Mouse (Mus musculus) small intestine, adult 2 months (tissue): ENCODE results near the gene Poln. TPM values are rescaled to one million over a fixed set of nuclear protein-coding genes. Genes with fewer than 3 reads are reported as not detected.

Experiments used
- H3K27ac ChIP-seq: fragments of 200-500 bp; 2 replicates; pipeline ENCODE4 v1.5.1; 2012; ENCODE audit warnings: low read depth, low read length, control low read depth, inconsistent platforms; ENCODE audit not compliant: insufficient read depth
- H3K27me3 ChIP-seq: fragments of 200-500 bp; 2 replicates; pipeline ENCODE4 v1.6.1; 2012; ENCODE audit warnings: mild to moderate bottlenecking, moderate library complexity, low read length, inconsistent platforms; ENCODE audit not compliant: control insufficient read depth, insufficient read depth
- H3K36me3 ChIP-seq: fragments of 200-500 bp; 2 replicates; pipeline ENCODE4 v1.6.1; 2012; ENCODE audit warnings: mild to moderate bottlenecking, low read length, control low read depth, inconsistent platforms; ENCODE audit not compliant: control insufficient read depth, insufficient read depth
- H3K4me1 ChIP-seq: fragments of 200-500 bp; 2 replicates; pipeline ENCODE4 v1.6.1; 2012; ENCODE audit warnings: low read length, inconsistent platforms, mixed read lengths; ENCODE audit not compliant: control insufficient read depth, insufficient read depth, insufficient read length
- H3K4me3 ChIP-seq: fragments of 200-500 bp; 2 replicates; pipeline ENCODE4 v1.5.1; 2012; ENCODE audit warnings: low read depth, mild to moderate bottlenecking, control low read depth, inconsistent platforms, low read length, moderate library complexity
- CTCF ChIP-seq: fragments of 200-500 bp; IDR thresholded peaks from 2 replicates; pipeline ENCODE4 v1.5.1; 2012; ENCODE audit warnings: low read depth, mild to moderate bottlenecking, control low read depth, inconsistent platforms, low read length, moderate library complexity, mixed read lengths; ENCODE audit not compliant: insufficient replicate concordance, insufficient read length; ENCODE audit errors: extremely low read depth
- POLR2A ChIP-seq: fragments of 200-500 bp; IDR thresholded peaks from 2 replicates; pipeline ENCODE4 v1.6.1; 2012; ENCODE audit warnings: low read depth, mild to moderate bottlenecking, control low read depth, inconsistent platforms, low read length, moderate library complexity
- WGBS: fragments of 180-500 bp; shearing (Covaris S2); methylation state at CpG from one replicate; pipeline ENCODE4 v1.1.7; 2018; 5-methylcytosine and 5-hydroxymethylcytosine counted together
- polyA plus RNA-seq: library from polyadenylated mRNA; depleted of rRNA; stranded (reverse); fragments of >200 nt; gene quantifications from 2 replicates; pipeline ENCODE4 v1.2.3, GENCODE M21; 2012; rRNA removed

The Poln gene
- not detected in 2 replicates for polyA plus RNA-seq

DNA sequence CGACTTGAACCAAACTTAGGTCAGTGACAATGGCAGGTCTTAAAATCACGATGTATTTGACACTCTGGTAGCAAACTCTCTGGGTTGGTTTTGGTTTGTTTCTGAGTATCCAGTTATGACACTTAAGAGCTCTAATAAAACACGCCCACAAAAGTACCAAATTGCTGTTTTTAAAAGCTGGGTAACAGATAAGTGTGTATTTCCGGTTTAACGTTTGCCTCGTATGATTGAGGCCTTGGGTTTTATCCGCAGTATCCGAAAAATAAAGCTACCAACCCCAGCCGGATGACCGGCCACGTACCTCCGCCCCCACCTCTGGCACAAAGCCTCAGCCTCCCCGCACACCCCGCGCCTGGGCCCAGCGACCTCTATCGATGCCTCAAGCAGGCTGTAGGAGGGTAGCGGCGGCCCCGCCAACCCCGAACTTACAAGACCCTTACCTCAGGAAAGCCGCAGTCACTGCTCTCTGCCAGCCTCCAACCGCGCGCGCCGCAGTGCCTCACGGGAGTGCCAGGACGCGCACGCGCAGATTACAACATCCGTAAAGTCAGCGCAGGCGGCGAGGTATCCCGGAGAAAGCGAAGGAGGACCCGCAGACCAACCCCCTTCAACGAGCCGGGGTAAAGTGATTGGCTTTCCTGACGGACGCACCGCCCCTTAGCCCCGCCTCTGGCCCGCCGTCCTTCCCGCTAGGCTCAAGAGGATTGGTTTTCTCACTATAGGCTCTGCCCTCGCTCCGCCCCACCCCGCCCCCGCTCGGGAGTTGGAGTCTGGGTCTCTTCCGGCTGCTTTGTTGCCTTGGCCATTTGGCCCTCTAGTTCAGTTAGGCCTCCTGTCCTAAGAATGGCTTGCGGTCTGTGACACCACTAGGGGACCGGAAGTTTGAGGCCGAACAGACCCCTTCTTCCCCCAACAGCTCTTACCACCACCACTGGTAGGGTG, at the start of gene Poln, which contains the start of gene Haus3:
Gene Poln, minus strand, starts transcription at position 499 of the 942 bp plus-strand sequence.
Gene Haus3, minus strand, starts transcription at position 578 of the 942 bp plus-strand sequence.
- TF ChIP-seq POLR2A (peak; percentile 69), CTCF (peak; percentile 15; the same call in 1 of the 2 replicates)

DNA sequence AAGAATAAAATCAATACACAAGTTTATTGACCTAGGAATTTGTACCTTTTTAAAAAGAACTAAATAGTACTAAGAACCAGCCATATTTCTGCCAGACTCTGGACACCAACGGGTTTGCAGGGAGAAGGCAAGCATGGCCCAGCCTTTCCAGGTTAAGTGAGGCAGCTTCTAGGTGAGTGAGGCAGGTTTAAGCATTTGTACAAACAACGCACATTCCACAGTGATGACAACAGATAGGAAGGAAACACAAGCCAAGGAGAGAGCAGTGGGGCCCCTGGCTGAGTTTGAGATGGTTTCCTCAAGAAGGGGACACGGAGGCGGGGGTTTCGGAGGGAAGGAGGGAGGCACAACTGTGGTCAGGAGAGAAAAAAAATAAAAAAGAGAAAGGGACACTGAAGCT, 49.4 kb upstream of the Poln start:
- no peaks in the 10 kb centered on the region for H3K27me3 ChIP-seq
- H3K4me3 ChIP-seq, result no peak overlapping the region
- TF ChIP-seq CTCF, result no peak
- TF ChIP-seq POLR2A, result no peak
- 43% methylated on average over 5 of the region's 5 CpGs for WGBS
- H3K27ac ChIP-seq, result no peak overlapping the region
- H3K36me3 ChIP-seq, result no peaks in the 10 kb centered on the region
- H3K4me1 ChIP-seq, result no peaks in the 10 kb centered on the region

More for the DNA sequence above, at the start of gene Poln, which contains the start of gene Haus3:
- Histone ChIP-seq H3K4me3 (peak within 1 kb of the TSS; percentile 95), H3K27ac (peak within 1 kb of the TSS; percentile 81), H3K27me3 (no peaks in the 10 kb centered on the region), H3K4me1 (no peaks in the 10 kb centered on the region), H3K36me3 (peaks cover 6% of the 10 kb centered on the region; the same call in 1 of the 2 replicates)
- WGBS, result under 1% methylated on average over 57 of the region's 57 CpGs

- no peak for TF ChIP-seq POLR2A
- TF ChIP-seq CTCF, result no peak
- no peaks in the 10 kb centered on the region for H3K36me3 ChIP-seq
- no peaks in the 10 kb centered on the region for H3K4me1 ChIP-seq
- no peak overlapping the region for H3K4me3 ChIP-seq
- 54% methylated on average over 9 of the region's 9 CpGs for WGBS
- no peaks in the 10 kb centered on the region for H3K27me3 ChIP-seq
- H3K27ac ChIP-seq, result no peak overlapping the region
Measured at GRCm38 (mm10) chr5:34217756-34218155, 48.5 kb upstream of the Poln start.

DNA sequence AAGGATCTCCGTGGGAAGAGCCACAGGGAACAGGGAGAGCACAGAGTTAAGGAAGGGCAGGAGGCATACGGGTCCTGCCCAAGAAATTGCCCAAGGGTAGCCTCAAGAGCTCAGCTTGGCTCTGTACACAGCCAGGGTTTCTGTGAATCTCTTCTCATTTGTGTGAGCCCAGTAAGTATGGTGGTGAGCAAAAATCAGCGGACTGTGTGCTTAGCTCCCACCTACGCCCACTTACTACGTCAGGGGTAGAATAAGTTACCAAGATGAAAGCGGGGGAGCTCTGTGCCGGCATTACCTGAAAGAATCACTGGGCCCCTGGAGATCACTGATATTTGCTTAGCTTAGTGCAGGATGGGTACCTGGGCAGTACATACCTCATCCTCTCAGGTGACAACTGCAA, 46.8 kb upstream of the Poln start:
- no peak for TF ChIP-seq CTCF
- no peak for TF ChIP-seq POLR2A
- WGBS, result 58% methylated on average over 7 of the region's 7 CpGs
- Histone ChIP-seq H3K27ac (no peak overlapping the region), H3K4me1 (no peaks in the 10 kb centered on the region), H3K4me3 (no peak overlapping the region), H3K36me3 (no peaks in the 10 kb centered on the region), H3K27me3 (no peaks in the 10 kb centered on the region)

DNA sequence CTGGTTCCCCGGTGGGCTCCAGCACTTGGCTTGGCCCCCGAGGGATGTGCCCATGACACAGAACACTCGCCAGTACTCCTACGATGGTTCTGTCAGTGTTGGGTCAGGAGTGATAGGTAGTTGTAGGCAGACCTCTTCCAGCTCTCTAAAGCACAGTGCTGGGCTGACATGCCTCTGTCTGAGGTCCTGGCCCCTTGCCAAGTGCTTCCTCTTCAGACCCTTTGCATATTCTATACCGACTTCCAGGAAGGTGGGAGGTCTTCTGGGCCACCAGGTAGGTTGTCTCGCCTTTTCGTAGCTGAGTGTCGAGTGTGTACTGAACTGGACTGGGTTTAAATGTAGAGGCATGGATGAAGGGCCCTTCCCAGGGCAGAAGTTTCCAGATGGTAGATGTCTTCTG, 44.4 kb upstream of the Poln start:
- Histone ChIP-seq H3K4me3 (no peak overlapping the region), H3K36me3 (no peaks in the 10 kb centered on the region), H3K27me3 (no peaks in the 10 kb centered on the region), H3K27ac (no peak overlapping the region), H3K4me1 (no peaks in the 10 kb centered on the region)
- no peak for TF ChIP-seq POLR2A
- no peak for TF ChIP-seq CTCF
- 73% methylated on average over 8 of the region's 8 CpGs for WGBS

DNA sequence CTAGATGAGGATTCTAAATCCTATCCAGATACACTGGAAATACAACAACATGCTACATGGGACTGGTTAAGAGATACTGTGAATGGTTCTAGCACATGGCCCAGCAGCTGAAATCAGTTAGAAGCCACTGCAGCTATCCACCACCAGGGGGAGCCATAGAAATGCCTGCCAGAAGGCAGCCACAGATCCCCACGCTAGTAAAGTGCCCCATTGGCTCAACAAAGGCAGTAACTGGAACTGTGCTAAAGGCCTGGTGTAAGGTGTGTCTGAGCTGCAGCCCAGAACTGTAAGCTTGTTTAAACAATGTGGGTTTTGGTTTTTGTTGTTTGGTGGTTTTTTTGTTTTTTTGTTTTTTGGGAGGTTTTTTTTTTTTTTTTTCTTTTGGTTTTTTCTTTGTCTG, 41.0 kb upstream of the Poln start:
- TF ChIP-seq CTCF (peak; percentile 92; the same call in 1 of the 2 replicates), POLR2A (no peak)
- WGBS, result 6% methylated on average over 1 of the region's 1 CpGs

GRCm38 (mm10) chr5:34207503-34207902, 38.3 kb upstream of the Poln start:
- no peaks in the 10 kb centered on the region for H3K36me3 ChIP-seq
- H3K27ac ChIP-seq, result no peak overlapping the region
- no peaks in the 10 kb centered on the region for H3K4me1 ChIP-seq
- WGBS, result 40% methylated on average over 3 of the region's 3 CpGs
- no peak for TF ChIP-seq CTCF
- no peak for TF ChIP-seq POLR2A
- no peak overlapping the region for H3K4me3 ChIP-seq
- no peaks in the 10 kb centered on the region for H3K27me3 ChIP-seq

More for the DNA sequence above, 41.0 kb upstream of the Poln start:
- Histone ChIP-seq H3K27me3 (no peaks in the 10 kb centered on the region), H3K4me1 (no peaks in the 10 kb centered on the region), H3K4me3 (no peak overlapping the region), H3K36me3 (no peaks in the 10 kb centered on the region), H3K27ac (no peak overlapping the region)
